Mouse (Mus musculus): ENCODE results near the gene 1700086D15Rik.

The 1700086D15Rik gene

DNA sequence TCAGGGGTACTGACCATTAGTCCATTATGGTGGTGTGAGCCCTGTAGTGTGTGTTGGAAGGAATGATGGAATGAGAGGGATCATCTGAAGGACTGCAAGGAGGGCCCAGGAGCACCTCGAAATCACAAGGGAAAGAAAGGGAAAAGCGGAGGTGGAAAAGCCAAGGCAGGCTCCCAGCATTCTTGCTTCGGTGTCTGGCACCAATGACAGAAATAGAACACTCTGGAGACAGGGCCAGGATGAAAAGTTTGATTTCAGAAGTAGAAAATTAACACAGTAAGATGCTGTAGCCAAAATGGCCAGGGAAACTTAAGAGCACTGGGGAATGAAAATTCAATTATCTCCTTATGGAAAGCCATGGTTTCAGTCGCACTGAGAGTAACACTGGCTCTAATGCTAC lies 26.0 kb downstream of the 1700086D15Rik start:
- no peak for DNase-seq

DNA sequence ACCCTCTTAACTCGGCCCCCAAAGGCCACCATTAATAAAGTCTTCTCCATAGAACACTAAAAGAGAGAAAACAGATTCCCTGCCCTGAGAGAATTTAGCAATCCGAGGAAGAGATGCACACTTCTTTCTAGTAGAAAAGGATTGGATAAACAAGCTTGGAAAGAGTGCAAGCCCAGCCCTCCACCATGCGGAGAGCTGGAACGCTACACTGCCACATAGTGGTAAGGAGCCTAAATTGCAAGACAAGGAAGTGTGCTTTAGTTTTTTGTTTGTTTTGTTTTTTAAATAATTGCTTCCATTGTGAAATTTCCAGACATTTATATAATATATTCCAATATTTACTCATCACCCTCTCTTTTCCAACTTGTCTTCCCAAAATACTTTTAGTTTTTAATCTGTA lies 30.6 kb downstream of the 1700086D15Rik start:
- no peak for DNase-seq

DNA sequence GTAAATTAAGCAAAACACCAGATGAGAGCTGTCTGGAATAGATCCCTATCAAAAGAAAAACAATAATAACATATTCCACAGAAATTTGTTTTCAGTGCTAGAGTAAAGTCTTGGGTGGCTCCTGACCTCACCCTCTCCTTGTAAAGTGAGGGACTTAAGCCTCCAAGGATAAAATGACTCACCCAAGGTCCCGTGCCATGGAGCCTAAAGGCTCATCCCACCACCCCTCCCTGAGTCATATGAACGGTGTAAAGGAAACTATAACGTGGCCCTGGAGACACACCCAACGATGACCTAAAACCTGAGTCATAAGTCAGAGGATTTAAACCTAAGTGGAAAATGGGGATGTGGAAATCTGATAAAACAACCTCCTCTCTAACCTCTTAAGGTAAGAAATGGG lies 31.0 kb downstream of the 1700086D15Rik start:
- DNase-seq = no peak

DNA sequence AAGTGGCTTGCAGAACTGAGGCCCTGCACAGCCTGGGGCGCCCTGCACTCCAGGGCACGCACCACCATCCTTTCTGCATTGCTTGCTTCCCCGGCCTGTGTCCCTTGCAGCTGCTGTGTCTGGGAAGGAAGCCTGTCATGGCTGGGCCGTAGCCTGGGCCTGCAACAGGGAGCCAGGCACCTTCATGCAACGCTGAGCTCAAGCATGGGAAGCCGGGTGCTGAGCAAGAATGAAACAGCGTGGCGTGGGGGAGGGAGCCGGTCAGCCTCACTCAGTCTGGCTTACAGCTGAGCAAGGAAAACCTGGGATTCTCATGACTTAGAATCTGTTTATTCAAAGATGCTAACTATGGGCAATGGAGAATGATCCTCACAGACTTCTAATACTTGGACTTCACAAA lies 33.1 kb downstream of the 1700086D15Rik start:
- no peak for DNase-seq

DNA sequence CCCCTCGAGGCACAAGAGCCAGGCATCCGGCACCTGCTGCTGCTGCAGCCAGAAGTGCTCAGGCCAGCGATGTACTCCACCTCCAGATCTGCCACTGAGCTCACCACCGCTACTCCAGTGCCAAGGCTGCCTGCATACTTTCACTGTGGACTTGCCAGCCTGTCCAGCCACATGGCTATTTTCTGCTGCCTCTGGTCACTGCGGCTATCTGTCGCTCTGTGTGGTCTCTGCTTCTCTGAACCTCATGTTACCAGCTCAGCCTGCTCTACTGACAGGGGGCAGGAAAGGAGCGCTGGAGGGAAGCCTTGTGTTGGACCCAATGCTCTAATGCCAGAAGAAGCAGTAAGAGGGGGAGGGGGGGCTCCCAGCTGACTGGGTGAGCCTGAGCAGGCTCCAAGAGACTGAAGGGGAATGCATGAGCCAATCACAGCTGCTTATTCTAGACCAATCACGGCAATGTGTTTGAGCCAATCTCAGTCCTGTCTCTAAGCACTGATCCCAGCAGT lies 34.7 kb downstream of the 1700086D15Rik start:
- no peak for DNase-seq

DNA sequence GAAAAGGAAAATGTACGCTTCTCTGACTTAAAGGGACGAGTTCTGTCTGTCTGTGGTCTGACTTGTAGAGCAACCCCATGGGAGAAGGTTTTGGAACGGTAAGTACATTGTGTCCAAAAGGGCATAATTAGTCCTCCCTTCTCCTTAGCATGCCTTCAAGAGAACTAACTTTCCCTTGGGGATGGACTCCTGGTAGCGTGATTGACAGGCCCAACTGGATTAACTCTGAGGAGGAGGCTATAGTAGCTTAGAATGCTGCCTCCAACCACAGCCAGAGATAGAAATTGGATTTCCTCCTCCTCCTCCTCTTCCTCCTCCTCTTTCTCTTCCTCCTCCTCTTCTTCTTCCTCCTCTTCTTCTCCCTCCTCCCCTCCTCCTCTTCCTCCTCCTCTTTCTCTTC lies 39.4 kb downstream of the 1700086D15Rik start:
- no peak for DNase-seq

DNA sequence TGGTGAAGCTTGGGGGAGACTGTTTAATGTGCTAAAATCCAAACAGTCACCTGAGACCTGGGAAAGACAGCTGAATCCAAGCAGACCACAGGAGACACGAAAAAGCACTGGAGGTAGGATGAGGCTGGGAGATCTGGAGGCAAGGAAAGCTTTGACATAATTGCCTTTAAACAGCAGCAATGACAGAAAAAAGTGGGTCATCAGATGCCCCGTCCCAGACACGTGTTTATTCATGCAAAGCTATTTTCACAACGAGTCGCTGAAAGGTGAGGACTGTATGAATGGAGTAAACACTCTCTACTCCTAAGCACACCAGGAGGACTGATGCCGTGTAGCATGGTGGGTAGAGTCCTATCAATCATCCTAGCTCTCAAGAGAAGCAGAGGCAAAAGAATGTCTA lies 43.9 kb downstream of the 1700086D15Rik start:
- no peak for DNase-seq

DNA sequence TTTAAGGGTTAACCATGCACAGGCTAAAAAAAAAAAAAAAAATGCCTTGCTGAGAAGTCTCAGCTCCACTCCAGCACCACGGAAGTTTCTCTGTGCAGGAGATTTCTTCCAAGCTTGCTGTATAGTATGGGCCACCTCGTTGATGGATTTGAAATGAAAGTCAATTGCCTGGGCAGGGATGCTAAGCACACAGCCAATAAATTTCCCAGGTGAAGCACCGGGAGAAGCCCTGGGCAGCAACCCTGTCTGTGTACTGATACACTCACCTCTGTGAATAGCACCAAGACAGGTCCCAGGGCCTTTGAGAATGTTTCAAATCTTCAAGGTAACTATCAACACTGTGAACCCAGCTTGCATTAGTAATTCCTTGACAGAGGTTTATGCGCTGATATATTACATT lies 47.6 kb downstream of the 1700086D15Rik start:
- DNase-seq = no peak

- DNase-seq = no peak
Measured at GRCm38 (mm10) chr11:65111651-65112050, 48.0 kb downstream of the 1700086D15Rik start.

DNA sequence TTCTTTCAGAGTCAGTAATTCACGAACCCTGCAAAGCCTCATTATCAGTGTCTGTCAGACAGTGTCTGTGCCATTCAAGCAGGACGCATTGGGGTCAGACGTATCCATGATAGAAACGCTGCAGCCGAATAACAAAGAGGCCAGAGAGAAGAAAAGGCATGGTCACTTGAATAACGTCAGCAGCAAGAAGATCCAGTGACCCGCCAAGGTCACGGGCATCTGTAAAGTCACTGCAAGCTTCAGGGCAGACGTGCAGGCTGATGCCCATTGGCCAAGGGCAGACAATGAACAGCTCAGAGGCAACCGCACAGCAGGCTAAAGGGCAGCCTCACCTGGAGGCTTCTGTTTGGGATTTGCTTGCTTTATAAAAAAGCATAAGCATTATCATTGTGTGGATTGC lies 49.6 kb downstream of the 1700086D15Rik start:
- DNase-seq = no peak

- DNase-seq = no peak
Measured at GRCm38 (mm10) chr11:65107734-65108171, 51.9 kb downstream of the 1700086D15Rik start.

DNA sequence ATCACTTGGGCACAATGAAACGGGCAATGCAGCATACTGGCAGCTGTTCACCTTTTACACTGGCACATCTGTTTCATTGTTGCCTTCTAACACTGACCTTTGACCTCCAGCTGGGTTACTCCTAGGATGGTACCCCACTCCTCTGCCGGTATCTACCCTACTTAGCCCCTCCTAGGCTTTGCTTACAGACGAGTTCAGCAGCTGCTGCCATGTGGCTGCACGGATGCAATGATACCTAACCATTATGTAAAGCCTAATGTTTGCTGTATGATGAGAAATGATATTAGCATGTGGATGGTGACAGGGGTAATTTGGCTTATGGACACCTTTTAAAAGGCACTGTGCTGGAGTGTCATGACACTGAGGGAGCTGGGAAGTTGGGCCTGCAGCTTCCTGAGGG lies 52.5 kb downstream of the 1700086D15Rik start:
- no peak for DNase-seq

- no peak for DNase-seq
Measured at GRCm38 (mm10) chr11:65104076-65104475, 55.6 kb downstream of the 1700086D15Rik start.

Data from thymus, postnatal 25 days (tissue).